Mouse (Mus musculus) forebrain, embryonic 11.5 days (tissue): ENCODE measurements around the gene Scn3a. TPM values are rescaled to one million over a fixed set of nuclear protein-coding genes. Genes with fewer than 3 reads are reported as not detected.
A peak's percentile ranks its signal among the peaks of the same experiment; 100 is the strongest.

Experiments used
- ATAC-seq: fragments of 200-750 bp; cut with Nextera tagmentation; replicated peaks from 2 replicates; pipeline ENCODE4 v1.8.0; 2017; ENCODE audit warnings: moderate TSS enrichment; ENCODE audit not compliant: low FRiP score
- DNase-seq: peaks from one replicate; pipeline ENCODE4 v3.0.0-alpha.2; 2017; ENCODE audit warnings: low spot score
- H3K27ac ChIP-seq: fragments of 300-500 bp; sonication (generic); 2 replicates; pipeline ENCODE4 v1.5.1; 2014; ENCODE audit warnings: low read depth, low read length
- H3K27me3 ChIP-seq: fragments of 300-500 bp; sonication (generic); 2 replicates; pipeline ENCODE4 v1.6.1; 2014; ENCODE audit warnings: mild to moderate bottlenecking, low read length, mixed read lengths; ENCODE audit not compliant: control insufficient read depth, insufficient read depth
- H3K36me3 ChIP-seq: fragments of 300-500 bp; sonication (generic); 2 replicates; pipeline ENCODE4 v1.6.1; 2014; ENCODE audit warnings: mild to moderate bottlenecking, low read length, moderate library complexity, mixed read lengths; ENCODE audit not compliant: control insufficient read depth, insufficient read depth
- H3K4me1 ChIP-seq: fragments of 300-500 bp; sonication (generic); replicated peaks from 2 replicates; pipeline ENCODE4 v1.6.1; 2014; ENCODE audit warnings: low read length, mixed read lengths; ENCODE audit not compliant: control insufficient read depth, insufficient read depth
- H3K4me2 ChIP-seq: fragments of 300-500 bp; sonication (generic); 2 replicates; pipeline ENCODE4 v1.6.1; 2014; ENCODE audit warnings: low read depth, mild to moderate bottlenecking, low read length, moderate library complexity, mixed read lengths; ENCODE audit not compliant: severe bottlenecking
- H3K4me3 ChIP-seq: fragments of 300-500 bp; sonication (generic); 2 replicates; pipeline ENCODE4 v1.5.1; 2014; ENCODE audit warnings: low read depth, low read length
- H3K9ac ChIP-seq: fragments of 300-500 bp; sonication (generic); 2 replicates; pipeline ENCODE4 v1.6.1; 2014; ENCODE audit warnings: low read length
- H3K9me3 ChIP-seq: fragments of 300-500 bp; sonication (generic); 2 replicates; pipeline ENCODE4 v1.6.1; 2016; ENCODE audit warnings: low read length, mixed read lengths; ENCODE audit not compliant: control insufficient read depth
- WGBS: fragments of 180-500 bp; shearing (Covaris S2); extraction: QIAGEN DNeasy Blood & Tissue Kit; methylation state at CpG from one replicate; pipeline ENCODE4 v1.1.7; 2014; 5-methylcytosine and 5-hydroxymethylcytosine counted together
- polyA plus RNA-seq: library from polyadenylated mRNA; unstranded; fragments of >200 nt; fragmentation: Nextera tagmentation; extraction: Ambion mirVana; gene quantifications from 2 replicates; pipeline ENCODE4 v1.2.1, GENCODE M21; 2014

Gene Scn3a
- polyA plus RNA-seq, 1 experiment from 2014 or later, result 19.8 TPM

DNA sequence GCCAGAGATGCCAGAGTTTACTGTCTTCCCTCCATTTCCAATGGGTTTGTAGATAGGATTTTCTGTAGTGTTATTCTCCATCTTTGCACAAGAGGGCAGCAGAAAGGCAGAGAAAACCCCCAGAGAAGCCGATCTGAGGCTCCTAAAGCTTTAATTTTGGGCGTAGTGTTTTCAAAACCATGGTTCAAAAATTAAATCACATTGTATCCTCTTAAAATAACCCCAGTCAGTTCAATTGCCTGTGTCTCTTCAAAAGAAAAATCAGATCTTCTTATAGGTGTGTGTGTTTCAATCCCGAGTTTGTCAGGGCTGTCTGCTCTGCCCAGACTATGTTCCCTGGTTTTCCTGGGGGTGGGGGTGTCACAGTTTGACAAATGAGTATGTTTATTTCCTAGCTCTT is 153.7 kb downstream of the Scn3a start:
- H3K9ac ChIP-seq, result peak overlapping the region; percentile 60
- peak overlapping the region; percentile 63 for H3K27ac ChIP-seq
- DNase-seq (no peak), ATAC-seq (peak; percentile 57)
- H3K27me3 ChIP-seq, result no peaks in the 10 kb centered on the region
- WGBS, result 0% methylated on average over 3 of the region's 3 CpGs
- H3K4me1 ChIP-seq, result no peaks in the 10 kb centered on the region
- peak overlapping the region; percentile 64 for H3K4me2 ChIP-seq
- peaks cover 3% of the 10 kb centered on the region; the same call in 1 of the 2 replicates for H3K9me3 ChIP-seq
- no peaks in the 10 kb centered on the region for H3K36me3 ChIP-seq
- peak overlapping the region; percentile 22 for H3K4me3 ChIP-seq

Other genes starting within 250 kb of the Scn3a start
- gene Slc38a11, start 203.6 kb downstream of the Scn3a start, polyA plus RNA-seq, result 0.75 and 1.2 TPM in 2 replicates
- 6.4 and 6.7 TPM in 2 replicates for gene Scn2a, start 53.1 kb upstream of the Scn3a start, polyA plus RNA-seq